Mouse (Mus musculus): ENCODE results near the gene Ar. TPM values are rescaled to one million over a fixed set of nuclear protein-coding genes. Genes with fewer than 3 reads are reported as not detected.

Gene Ar
- total RNA-seq (2018; cell fraction: chromatin; rRNA removed), result under 1 TPM in 2 of 26 experiments, not detected in 24; 0.06 to 0.32 TPM
- total RNA-seq (2018; cell fraction: cytosol; rRNA removed), result not detected
- total RNA-seq (2018; cell fraction: nucleus; rRNA removed), result under 1 TPM in 1 of 26 experiments, not detected in 25; 0.07 TPM
- not detected in 3 replicates for polyA plus RNA-seq (2018)

DNA sequence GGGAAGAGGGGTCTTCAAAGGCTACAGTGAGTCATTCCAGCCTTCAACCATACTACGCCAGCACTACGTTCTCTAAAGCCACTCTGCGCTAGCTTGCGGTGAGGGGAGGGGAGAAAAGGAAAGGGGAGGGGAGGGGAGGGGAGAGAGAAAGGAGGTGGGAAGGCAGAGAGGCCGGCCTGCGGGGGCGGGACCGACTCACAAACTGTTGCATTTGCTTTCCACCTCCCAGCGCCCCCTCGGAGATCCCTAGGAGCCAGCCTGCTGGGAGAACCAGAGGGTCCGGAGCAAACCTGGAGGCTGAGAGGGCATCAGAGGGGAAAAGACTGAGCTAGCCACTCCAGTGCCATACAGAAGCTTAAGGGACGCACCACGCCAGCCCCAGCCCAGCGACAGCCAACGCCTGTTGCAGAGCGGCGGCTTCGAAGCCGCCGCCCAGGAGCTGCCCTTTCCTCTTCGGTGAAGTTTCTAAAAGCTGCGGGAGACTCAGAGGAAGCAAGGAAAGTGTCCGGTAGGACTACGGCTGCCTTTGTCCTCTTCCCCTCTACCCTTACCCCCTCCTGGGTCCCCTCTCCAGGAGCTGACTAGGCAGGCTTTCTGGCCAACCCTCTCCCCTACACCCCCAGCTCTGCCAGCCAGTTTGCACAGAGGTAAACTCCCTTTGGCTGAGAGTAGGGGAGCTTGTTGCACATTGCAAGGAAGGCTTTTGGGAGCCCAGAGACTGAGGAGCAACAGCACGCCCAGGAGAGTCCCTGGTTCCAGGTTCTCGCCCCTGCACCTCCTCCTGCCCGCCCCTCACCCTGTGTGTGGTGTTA lies at the start of gene Ar:
Gene Ar (plus strand): TSS at position 239 of the 812 bp plus-strand sequence.
- Histone ChIP-seq H3K4me3 (ENCODE audit: inconsistent target) (no peak within 1 kb of the TSS), H3K79me2 (ENCODE audit: inconsistent target) (no peaks in the 10 kb centered on the region)
- 31% methylated on average over 21 of the region's 27 CpGs for WGBS (ENCODE audit: missing documents)

DNA sequence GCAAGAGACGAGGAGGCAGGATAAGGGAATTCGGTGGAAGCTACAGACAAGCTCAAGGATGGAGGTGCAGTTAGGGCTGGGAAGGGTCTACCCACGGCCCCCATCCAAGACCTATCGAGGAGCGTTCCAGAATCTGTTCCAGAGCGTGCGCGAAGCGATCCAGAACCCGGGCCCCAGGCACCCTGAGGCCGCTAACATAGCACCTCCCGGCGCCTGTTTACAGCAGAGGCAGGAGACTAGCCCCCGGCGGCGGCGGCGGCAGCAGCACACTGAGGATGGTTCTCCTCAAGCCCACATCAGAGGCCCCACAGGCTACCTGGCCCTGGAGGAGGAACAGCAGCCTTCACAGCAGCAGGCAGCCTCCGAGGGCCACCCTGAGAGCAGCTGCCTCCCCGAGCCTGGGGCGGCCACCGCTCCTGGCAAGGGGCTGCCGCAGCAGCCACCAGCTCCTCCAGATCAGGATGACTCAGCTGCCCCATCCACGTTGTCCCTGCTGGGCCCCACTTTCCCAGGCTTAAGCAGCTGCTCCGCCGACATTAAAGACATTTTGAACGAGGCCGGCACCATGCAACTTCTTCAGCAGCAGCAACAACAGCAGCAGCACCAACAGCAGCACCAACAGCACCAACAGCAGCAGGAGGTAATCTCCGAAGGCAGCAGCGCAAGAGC lies 1.3 kb downstream of the Ar start:
- no peaks in the 10 kb centered on the region for H3K79me2 ChIP-seq (ENCODE audit: inconsistent target)
- WGBS (ENCODE audit: missing documents), result 23% methylated on average over 19 of the region's 30 CpGs
- no peak overlapping the region for H3K4me3 ChIP-seq (ENCODE audit: inconsistent target)
- no peak overlapping the region for H3K27ac ChIP-seq
- H3K36me3 ChIP-seq (ENCODE audit: inconsistent target), result no peaks in the 10 kb centered on the region

More for the DNA sequence above, at the start of gene Ar:
- H3K27ac ChIP-seq, result no peak within 1 kb of the TSS
- H3K36me3 ChIP-seq (ENCODE audit: inconsistent target), result no peaks in the 10 kb centered on the region

DNA sequence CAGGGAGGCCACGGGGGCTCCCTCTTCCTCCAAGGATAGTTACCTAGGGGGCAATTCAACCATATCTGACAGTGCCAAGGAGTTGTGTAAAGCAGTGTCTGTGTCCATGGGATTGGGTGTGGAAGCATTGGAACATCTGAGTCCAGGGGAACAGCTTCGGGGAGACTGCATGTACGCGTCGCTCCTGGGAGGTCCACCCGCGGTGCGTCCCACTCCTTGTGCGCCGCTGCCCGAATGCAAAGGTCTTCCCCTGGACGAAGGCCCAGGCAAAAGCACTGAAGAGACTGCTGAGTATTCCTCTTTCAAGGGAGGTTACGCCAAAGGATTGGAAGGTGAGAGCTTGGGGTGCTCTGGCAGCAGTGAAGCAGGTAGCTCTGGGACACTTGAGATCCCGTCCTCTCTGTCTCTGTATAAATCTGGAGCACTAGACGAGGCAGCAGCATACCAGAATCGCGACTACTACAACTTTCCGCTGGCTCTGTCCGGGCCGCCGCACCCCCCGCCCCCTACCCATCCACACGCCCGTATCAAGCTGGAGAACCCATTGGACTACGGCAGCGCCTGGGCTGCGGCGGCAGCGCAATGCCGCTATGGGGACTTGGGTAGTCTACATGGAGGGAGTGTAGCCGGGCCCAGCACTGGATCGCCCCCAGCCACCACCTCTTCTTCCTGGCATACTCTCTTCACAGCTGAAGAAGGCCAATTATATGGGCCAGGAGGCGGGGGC lies 2.0 kb downstream of the Ar start:
- Histone ChIP-seq H3K36me3 (ENCODE audit: inconsistent target) (no peaks in the 10 kb centered on the region), H3K4me3 (ENCODE audit: inconsistent target) (no peak overlapping the region), H3K79me2 (ENCODE audit: inconsistent target) (no peaks in the 10 kb centered on the region), H3K27ac (no peak overlapping the region)
- 20% methylated on average over 24 of the region's 33 CpGs for WGBS (ENCODE audit: missing documents)

DNA sequence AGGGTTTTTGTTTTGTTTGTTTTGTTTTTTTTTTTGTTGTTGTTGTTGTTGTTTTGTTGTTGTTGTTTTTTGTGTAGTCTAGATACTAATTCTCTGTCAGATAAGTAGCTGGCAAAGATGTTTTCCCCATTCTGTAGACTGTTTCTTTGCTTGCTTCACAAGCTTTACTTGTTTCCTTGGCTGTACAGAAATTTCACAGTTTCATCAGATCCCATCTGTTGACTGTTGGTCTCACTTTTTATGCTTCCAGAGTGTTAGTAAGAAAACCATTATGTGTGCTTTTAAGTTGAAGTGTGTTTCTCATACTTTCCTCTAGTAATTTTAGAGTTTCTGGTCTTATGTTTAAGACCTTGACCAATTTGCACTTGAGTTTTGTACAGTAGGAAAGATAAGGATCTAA lies 41.2 kb downstream of the Ar start:
- Histone ChIP-seq H3K79me2 (ENCODE audit: inconsistent target) (no peaks in the 10 kb centered on the region), H3K27ac (no peak overlapping the region), H3K4me3 (ENCODE audit: inconsistent target) (no peak overlapping the region), H3K36me3 (ENCODE audit: inconsistent target) (no peaks in the 10 kb centered on the region)

DNA sequence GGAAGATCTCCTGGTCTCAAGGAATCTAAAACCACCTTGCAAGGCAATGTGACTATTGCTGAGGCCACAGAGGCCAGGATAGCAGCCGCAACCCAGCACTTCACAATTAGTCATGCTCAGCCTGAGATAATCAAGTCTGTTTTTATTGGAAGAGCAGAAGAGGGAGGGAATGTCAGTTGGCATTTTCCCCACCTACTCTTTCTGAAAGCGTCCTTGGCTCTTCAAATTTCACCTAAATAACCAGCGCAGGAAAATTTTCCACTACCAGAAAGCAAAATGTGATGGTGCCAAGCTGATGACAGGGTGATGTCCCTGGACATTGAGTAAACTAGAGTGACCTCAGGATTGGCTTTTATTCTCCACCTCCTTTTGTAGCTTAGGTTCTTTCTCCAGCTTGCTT lies 57.2 kb downstream of the Ar start:
- Histone ChIP-seq H3K79me2 (ENCODE audit: inconsistent target) (no peaks in the 10 kb centered on the region), H3K36me3 (ENCODE audit: inconsistent target) (no peaks in the 10 kb centered on the region), H3K4me3 (ENCODE audit: inconsistent target) (no peak overlapping the region), H3K27ac (no peak overlapping the region)
- WGBS (ENCODE audit: missing documents), result 87% methylated on average over 3 of the region's 3 CpGs

DNA sequence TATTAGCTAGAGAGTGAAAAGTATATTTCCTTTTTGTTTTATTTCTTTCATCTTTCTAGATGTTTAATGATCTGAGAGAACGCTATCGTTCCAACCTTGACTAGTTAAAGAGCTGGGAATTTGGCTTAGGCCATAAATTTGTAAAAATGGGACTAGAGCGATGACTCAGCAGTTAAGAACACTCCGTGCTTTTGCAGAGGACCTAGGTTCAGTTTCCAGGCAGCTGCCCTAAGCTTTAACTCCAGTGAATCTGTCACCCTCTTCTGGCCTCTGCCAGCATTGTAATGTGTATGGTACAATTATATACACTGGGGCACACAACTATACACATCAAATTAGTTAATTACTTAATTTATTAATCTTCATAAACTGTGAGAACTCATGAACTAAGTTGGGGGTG lies 58.6 kb downstream of the Ar start:
- Histone ChIP-seq H3K79me2 (ENCODE audit: inconsistent target) (no peaks in the 10 kb centered on the region), H3K4me3 (ENCODE audit: inconsistent target) (no peak overlapping the region), H3K27ac (no peak overlapping the region), H3K36me3 (ENCODE audit: inconsistent target) (no peaks in the 10 kb centered on the region)
- 100% methylated on average over 2 of the region's 4 CpGs for WGBS (ENCODE audit: missing documents)

DNA sequence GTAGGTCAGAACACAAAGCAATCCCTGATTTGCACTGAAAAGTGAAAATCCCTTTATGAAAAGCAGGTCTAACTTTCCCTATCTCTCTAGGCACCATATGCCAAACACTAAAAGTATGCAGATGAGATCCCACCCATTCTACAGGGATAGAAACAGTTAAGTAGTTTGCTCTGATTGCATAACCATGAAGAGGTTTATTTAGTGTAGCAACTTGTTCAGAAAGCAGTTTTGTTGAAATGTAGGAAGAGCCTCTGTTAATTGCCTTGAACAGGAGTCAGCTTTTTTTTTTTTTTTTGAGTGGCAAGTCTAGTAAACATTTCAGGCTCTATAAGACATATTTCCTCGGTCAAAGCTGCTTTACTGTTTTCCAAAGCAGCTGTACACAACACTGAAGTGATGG lies 67.5 kb downstream of the Ar start:
- H3K27ac ChIP-seq, result no peak overlapping the region
- no peaks in the 10 kb centered on the region for H3K79me2 ChIP-seq (ENCODE audit: inconsistent target)
- WGBS (ENCODE audit: missing documents), result 67% methylated on average over 1 of the region's 1 CpGs
- no peaks in the 10 kb centered on the region for H3K36me3 ChIP-seq (ENCODE audit: inconsistent target)
- H3K4me3 ChIP-seq (ENCODE audit: inconsistent target), result no peak overlapping the region

DNA sequence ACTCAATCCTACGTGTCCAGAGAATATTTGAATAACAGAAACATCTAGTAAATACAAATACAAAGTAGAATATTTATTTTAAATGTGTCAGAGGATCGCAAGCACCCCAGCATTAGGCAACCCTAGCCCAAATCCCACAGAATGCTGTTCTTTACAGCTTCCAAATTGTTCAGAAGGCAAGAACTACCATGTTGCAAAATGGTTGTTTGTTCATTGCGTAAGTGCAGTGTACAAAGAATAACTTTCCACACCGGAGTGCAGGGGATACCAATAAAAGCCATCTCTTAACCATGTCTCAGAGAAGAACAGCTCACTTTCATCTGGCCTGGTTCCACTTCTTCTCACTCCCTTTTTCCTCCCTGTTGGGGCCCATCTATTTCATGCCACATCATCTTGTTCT lies 90.4 kb downstream of the Ar start:
- no peak overlapping the region for H3K4me3 ChIP-seq (ENCODE audit: inconsistent target)
- WGBS (ENCODE audit: missing documents), result 89% methylated on average over 4 of the region's 4 CpGs
- no peaks in the 10 kb centered on the region for H3K36me3 ChIP-seq (ENCODE audit: inconsistent target)
- H3K27ac ChIP-seq, result no peak overlapping the region
- no peaks in the 10 kb centered on the region for H3K79me2 ChIP-seq (ENCODE audit: inconsistent target)

DNA sequence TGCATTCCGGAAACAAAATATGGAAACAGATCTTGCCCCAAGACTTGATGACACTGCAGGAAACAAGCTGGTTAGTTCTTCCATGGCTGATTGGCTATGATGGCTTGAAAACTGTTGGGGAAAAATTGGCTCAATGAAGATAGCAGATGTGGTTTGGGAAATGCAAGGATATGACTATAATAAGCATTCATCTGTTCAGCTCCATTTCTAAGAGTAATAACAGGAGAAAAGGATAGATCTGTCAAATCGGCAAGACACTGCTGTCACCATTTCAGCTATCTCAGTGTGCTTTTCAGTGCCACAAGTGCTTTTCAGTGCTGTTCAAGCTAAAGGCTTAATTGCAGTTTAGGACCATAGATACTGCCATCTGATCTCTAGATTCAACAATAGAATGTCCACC lies 96.5 kb downstream of the Ar start:
- H3K4me3 ChIP-seq (ENCODE audit: inconsistent target), result no peak overlapping the region
- no peaks in the 10 kb centered on the region for H3K36me3 ChIP-seq (ENCODE audit: inconsistent target)
- H3K27ac ChIP-seq, result no peak overlapping the region
- 71% methylated on average over 2 of the region's 2 CpGs for WGBS (ENCODE audit: missing documents)
- H3K79me2 ChIP-seq (ENCODE audit: inconsistent target), result no peaks in the 10 kb centered on the region

DNA sequence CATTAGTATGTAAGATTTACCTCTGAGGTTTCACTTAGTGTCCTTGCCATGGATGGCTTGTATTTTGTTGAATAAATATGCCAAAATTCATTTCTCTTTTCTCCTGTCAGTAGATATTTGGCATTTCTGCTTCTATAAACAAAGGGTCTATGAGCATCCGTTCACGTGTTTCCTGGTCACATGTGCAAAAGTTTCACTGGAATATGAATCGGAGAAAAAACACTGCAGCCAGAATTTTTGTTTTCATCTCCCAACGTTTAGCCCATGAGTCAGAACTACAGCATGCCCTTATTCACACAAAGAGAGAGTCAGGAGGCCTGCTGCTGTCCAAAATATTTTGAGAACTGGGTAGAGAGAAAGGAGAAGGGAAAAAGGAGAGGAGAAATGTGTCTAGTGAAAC lies 99.8 kb downstream of the Ar start:
- no peak overlapping the region for H3K27ac ChIP-seq
- no peaks in the 10 kb centered on the region for H3K79me2 ChIP-seq (ENCODE audit: inconsistent target)
- WGBS (ENCODE audit: missing documents), result 95% methylated on average over 4 of the region's 4 CpGs
- no peak overlapping the region for H3K4me3 ChIP-seq (ENCODE audit: inconsistent target)
- H3K36me3 ChIP-seq (ENCODE audit: inconsistent target), result no peaks in the 10 kb centered on the region

DNA sequence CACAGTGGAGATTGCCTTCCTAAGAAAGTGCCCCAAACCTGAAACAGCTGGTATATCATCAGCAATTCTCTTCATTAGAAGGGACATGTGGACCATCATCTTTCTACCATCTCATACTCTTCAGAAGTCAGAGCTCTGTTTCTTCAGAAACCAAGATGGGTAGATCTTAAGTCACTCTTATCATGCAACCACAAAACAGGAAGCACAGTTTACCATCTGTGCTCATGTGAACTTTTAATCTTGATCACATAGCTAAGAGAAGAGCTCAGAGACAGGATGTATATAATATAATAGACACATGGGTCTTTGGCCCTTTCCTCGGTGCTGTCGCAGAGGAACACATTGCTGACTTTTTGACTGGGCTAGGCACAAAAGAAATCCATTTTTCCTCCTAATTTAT lies 111.1 kb downstream of the Ar start:
- Histone ChIP-seq H3K79me2 (ENCODE audit: inconsistent target) (no peaks in the 10 kb centered on the region), H3K27ac (no peak overlapping the region), H3K36me3 (ENCODE audit: inconsistent target) (no peaks in the 10 kb centered on the region), H3K4me3 (ENCODE audit: inconsistent target) (no peak overlapping the region)
- 60% methylated on average over 1 of the region's 2 CpGs for WGBS (ENCODE audit: missing documents)

DNA sequence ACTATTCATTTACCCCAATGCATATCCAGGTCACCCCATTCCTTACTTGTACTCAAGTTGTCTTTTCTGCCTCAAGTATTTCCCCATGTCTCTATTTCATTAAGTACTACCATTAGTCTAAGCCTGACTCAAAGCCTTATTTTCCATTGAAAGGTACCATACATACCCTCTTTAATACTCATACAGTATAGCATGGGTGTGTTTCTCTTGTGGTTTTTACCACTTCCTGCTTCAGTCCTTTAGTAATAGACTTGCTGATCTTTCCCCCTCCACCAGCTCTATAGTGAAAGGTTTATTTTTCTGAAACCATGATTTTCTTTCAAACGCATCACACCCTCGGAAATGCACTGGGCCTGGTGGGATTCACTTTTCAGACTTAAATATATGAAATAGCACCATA lies 117.2 kb downstream of the Ar start:
- Histone ChIP-seq H3K36me3 (ENCODE audit: inconsistent target) (no peaks in the 10 kb centered on the region), H3K79me2 (ENCODE audit: inconsistent target) (no peaks in the 10 kb centered on the region), H3K4me3 (ENCODE audit: inconsistent target) (no peak overlapping the region), H3K27ac (no peak overlapping the region)
- WGBS (ENCODE audit: missing documents), result 71% methylated on average over 2 of the region's 2 CpGs

DNA sequence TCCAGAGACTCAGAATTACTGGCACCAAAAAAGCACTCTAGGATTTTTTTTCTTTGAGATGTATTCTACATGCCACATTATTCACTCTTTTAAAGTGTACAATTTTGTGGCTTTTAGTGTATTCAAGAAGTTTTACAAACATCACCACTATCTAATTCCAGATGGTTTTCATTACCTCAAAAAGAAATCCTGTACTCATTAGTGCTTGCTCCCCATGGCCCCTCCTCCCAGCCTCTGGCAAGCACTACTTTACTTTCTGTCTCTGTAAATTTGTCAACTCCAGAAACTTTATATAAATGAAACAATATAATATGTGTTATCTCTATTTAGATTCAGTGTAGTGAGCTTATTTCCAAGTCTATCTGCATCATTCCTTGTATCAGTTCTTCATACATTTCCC lies 122.8 kb downstream of the Ar start:
- Histone ChIP-seq H3K27ac (no peak overlapping the region), H3K36me3 (ENCODE audit: inconsistent target) (no peaks in the 10 kb centered on the region)

DNA sequence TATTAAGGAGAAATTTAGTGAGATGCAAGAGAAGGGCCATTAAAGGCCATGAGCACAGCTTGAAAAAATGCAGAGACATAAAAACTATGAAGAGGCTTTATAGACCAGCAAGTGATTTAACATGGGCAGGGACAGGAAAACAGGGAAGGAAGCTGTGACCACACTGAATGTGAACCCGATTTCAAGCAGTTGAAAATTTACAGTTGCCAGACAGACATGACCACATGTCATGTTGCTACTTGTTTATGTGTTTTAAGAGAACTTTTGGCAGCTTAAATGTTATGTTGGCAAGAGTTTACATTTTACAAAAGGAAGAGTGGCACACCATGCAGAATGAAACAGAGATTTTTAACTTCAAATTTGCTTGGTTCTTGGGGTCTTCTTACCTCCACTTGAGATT lies 143.2 kb downstream of the Ar start:
- H3K79me2 ChIP-seq (ENCODE audit: inconsistent target), result no peaks in the 10 kb centered on the region

More for the DNA sequence above, 122.8 kb downstream of the Ar start:
- no peaks in the 10 kb centered on the region for H3K79me2 ChIP-seq (ENCODE audit: inconsistent target)
- no peak overlapping the region for H3K4me3 ChIP-seq (ENCODE audit: inconsistent target)

DNA sequence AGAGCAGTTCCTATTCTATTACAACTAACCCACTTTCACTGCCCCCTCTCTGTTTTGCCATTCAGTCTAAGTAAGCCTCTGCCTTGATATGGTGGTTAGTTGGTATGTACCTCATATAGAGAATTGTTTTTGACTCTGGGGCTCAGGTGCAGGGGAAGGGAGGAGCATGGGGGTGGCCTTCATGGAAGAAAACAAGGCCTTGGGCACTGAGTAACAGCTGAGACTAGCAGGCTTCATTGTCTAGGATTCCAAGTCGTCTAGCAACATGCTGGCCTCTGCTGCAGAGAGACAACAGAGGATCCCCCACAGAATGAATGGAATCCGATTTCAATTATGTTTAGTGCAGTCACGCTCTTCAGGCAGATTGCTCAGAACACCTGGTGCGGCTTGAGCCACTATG lies 152.1 kb downstream of the Ar start:
- no peaks in the 10 kb centered on the region for H3K36me3 ChIP-seq (ENCODE audit: inconsistent target)
- H3K4me3 ChIP-seq (ENCODE audit: inconsistent target), result no peak overlapping the region
- no peak overlapping the region for H3K27ac ChIP-seq
- WGBS (ENCODE audit: missing documents), result 77% methylated on average over 4 of the region's 4 CpGs
- H3K79me2 ChIP-seq (ENCODE audit: inconsistent target), result no peaks in the 10 kb centered on the region

More for the DNA sequence above, 143.2 kb downstream of the Ar start:
- Histone ChIP-seq H3K36me3 (ENCODE audit: inconsistent target) (no peaks in the 10 kb centered on the region), H3K4me3 (ENCODE audit: inconsistent target) (no peak overlapping the region), H3K27ac (no peak overlapping the region)
- WGBS (ENCODE audit: missing documents), result 0% methylated on average over 1 of the region's 1 CpGs
